24 mouse cellular contexts compared by ENCODE assay signal in genomic region chr2:44509101-44509500, GRCm38 (mm10).
DNase-seq lines count a peak whose midpoint lies in the region; ATAC-seq and TF ChIP-seq lines count a peak whose summit lies in the region.
"Had no signal": no experiment of that assay in that cellular context is flagged by ENCODE, and none has a peak within 500 bp of the region (broad histone marks: within the 10 kb centered on the region; RNA-seq: fewer than 3 reads in every experiment).

No protein-coding gene starts in this region.

- no peak overlapping the region for H3K4me2 ChIP-seq in midbrain, embryonic 16.5 days (ENCODE audit: low read length)
- H3K4me2 ChIP-seq: forebrain, embryonic 15.5 days; heart, embryonic 13.5 days; limb, embryonic 15.5 days; lung, embryonic 14.5 days; midbrain, embryonic 13.5 days; neural tube, embryonic 12.5 days; stomach, embryonic 15.5 days had no signal

- intact Hi-C loops in gastrocnemius, adult 2 months (cut with DNase I): no loop called here
- intact Hi-C loops in heart, postnatal 25 days (cut with DNase I): no loop called here

- H3K27ac ChIP-seq in gastrocnemius, adult 2 months: no peak overlapping the region
- no peak overlapping the region for H3K27ac ChIP-seq in midbrain, embryonic 16.5 days (ENCODE audit: low read length)
- H3K27ac ChIP-seq: embryonic facial prominence, embryonic 10.5 days; forebrain, embryonic 15.5 days; heart, embryonic 13.5 days; hindbrain, embryonic 10.5 days; limb, embryonic 15.5 days; liver, embryonic 14.5 days; midbrain, embryonic 13.5 days; neural tube, embryonic 12.5 days; stomach, embryonic 15.5 days had no signal

- 83% methylated on average over 4 of the region's 4 CpGs for WGBS in midbrain, embryonic 16.5 days

- ATAC-seq in midbrain, embryonic 16.5 days: no peak
- ATAC-seq: forebrain, embryonic 15.5 days; intestine, postnatal 0 days; midbrain, embryonic 13.5 days; Patski had no signal

- no peak overlapping the region for H3K9ac ChIP-seq in midbrain, embryonic 16.5 days (ENCODE audit: low read depth, low read length)
- H3K9ac ChIP-seq: forebrain, embryonic 15.5 days; heart, embryonic 13.5 days; limb, embryonic 15.5 days; liver, embryonic 14.5 days; lung, embryonic 14.5 days; midbrain, embryonic 13.5 days; neural tube, embryonic 12.5 days; stomach, embryonic 15.5 days had no signal

- no peaks in the 10 kb centered on the region for H3K27me3 ChIP-seq in midbrain, embryonic 16.5 days (ENCODE audit: control insufficient read depth, insufficient read depth, low read depth, low read length)
- H3K27me3 ChIP-seq: forebrain, embryonic 15.5 days; heart, embryonic 13.5 days; limb, embryonic 15.5 days; megakaryocyte, embryonic 14.5 days; midbrain, embryonic 13.5 days; neural tube, embryonic 12.5 days; Patski; stomach, embryonic 15.5 days had no signal

- no peaks in the 10 kb centered on the region for H3K9me3 ChIP-seq in midbrain, embryonic 16.5 days (replicated peaks; ENCODE audit: control insufficient read depth, low read length, poor library complexity, severe bottlenecking)
- H3K9me3 ChIP-seq: embryonic facial prominence, embryonic 10.5 days; forebrain, embryonic 15.5 days; heart, embryonic 13.5 days; limb, embryonic 15.5 days; stomach, embryonic 15.5 days had no signal

- no peaks in the 10 kb centered on the region for H3K36me3 ChIP-seq in midbrain, embryonic 16.5 days (ENCODE audit: control insufficient read depth, insufficient read depth, low read length)
- H3K36me3 ChIP-seq: embryonic facial prominence, embryonic 10.5 days; forebrain, embryonic 15.5 days; heart, embryonic 13.5 days; hindbrain, embryonic 10.5 days; limb, embryonic 15.5 days; midbrain, embryonic 13.5 days; neural tube, embryonic 12.5 days; stomach, embryonic 15.5 days had no signal

- no peak overlapping the region for H3K4me3 ChIP-seq in gastrocnemius, adult 2 months
- H3K4me3 ChIP-seq in midbrain, embryonic 16.5 days (ENCODE audit: low read depth, low read length): no peak overlapping the region
- H3K4me3 ChIP-seq: embryonic facial prominence, embryonic 10.5 days; forebrain, embryonic 15.5 days; heart, embryonic 13.5 days; hindbrain, embryonic 10.5 days; limb, embryonic 15.5 days; midbrain, embryonic 13.5 days; neural tube, embryonic 12.5 days; stomach, embryonic 15.5 days had no signal

- TF ChIP-seq CTCF in gastrocnemius, adult 2 months (IDR thresholded peaks at IDR 0.05): no peak

- no peaks in the 10 kb centered on the region for H3K4me1 ChIP-seq in midbrain, embryonic 16.5 days (ENCODE audit: control insufficient read depth, insufficient read depth, low read length)
- H3K4me1 ChIP-seq: heart, embryonic 13.5 days; stomach, embryonic 15.5 days had no signal

- peak; percentile 29 for DNase-seq in gastrocnemius, adult 2 months
- no peak for DNase-seq in gastrocnemius, postnatal 10 days
- peak; percentile 18 for DNase-seq in heart, postnatal 4 days
- DNase-seq in heart, postnatal 25 days (ENCODE audit: low spot score): no peak
- DNase-seq in adrenal gland, adult (ENCODE audit: inconsistent age in 2 of 2, low spot score in 1 of 2): peak; percentile 65 to 85
- DNase-seq in adrenal gland, postnatal 14 days: peak; percentile 76
- DNase-seq: gastrocnemius, postnatal 25 days; kidney, postnatal 4 days; lung, embryonic 14.5 days; lung, postnatal 36 days; thymus, postnatal 25 days had no signal

Comparison
In these comparisons a context has a peak if more than half of its experiments do, and no peak if none do; other contexts are left out.
1. DNase-seq: peak in gastrocnemius, adult 2 months (single experiment), heart, postnatal 4 days (single experiment), adrenal gland, adult (2 of 2) and adrenal gland, postnatal 14 days (single experiment); none in gastrocnemius, postnatal 10 days (single experiment) and heart, postnatal 25 days (single experiment).